Mouse (Mus musculus): ENCODE measurements around the gene Tmem135.
A peak's percentile ranks its signal among the peaks of the same experiment; 100 is the strongest.

Gene Tmem135

DNA sequence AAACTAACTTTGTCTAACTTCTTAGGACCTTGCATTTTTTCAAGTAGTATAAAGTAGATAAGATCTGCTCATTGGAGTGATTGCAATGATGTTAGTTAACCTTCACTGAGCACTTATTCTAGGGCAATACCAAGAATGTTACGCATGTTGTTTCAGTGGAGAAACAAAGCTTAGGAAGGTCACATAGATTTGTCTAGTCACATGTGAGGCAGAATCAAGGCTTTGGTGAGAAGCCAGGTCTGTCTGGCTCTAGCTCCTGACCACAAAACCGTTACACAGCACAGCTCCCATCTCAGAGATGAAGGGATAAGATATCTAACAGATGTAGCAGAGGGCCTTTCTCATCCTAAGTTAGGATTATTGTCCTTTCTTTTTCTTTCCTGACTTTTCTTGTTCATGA lies 13.4 kb downstream of the Tmem135 start:
- DNase-seq (ENCODE audit: low read depth, low spot score) = no peak

DNA sequence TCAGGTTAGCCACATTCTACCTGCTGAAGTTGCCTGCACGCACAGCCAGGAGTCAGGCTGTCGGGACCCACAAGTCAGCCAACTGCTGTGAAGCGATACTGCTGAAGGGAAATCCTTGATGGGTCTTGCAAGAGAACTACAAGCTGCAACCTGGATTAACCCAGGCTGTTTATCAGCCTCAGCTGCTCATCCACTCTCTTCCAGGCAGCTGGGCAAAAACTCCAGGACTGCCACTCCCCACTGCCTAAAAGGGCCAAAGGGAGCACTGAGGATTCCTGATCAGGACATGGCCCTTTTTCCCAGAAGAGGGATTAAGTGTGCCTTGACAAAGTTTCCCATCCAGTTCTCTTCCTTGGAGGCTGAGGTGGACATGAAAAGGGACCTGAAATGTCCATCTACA lies 15.0 kb downstream of the Tmem135 start:
- no peak for DNase-seq (ENCODE audit: low read depth, low spot score)

DNA sequence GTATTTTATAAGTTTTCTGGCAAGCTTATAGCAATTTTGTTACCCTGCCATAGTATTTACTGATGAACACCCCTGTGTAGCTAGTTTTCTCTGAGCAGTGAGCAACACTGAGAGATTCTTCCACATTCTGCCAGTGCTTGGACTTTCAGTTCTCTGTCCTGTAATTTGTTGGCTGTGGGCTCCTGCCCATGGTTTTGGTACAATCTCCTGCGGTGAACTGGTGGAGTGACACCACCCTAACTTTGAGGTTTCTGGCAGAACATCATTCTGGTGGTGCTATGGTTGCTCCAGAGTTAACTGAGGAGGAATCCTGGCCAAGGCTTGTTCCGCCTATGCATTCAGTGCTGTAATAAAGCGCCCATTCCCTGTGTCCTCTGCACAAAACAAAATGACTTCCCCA lies 21.1 kb downstream of the Tmem135 start:
- no peak for DNase-seq (ENCODE audit: low read depth, low spot score)

DNA sequence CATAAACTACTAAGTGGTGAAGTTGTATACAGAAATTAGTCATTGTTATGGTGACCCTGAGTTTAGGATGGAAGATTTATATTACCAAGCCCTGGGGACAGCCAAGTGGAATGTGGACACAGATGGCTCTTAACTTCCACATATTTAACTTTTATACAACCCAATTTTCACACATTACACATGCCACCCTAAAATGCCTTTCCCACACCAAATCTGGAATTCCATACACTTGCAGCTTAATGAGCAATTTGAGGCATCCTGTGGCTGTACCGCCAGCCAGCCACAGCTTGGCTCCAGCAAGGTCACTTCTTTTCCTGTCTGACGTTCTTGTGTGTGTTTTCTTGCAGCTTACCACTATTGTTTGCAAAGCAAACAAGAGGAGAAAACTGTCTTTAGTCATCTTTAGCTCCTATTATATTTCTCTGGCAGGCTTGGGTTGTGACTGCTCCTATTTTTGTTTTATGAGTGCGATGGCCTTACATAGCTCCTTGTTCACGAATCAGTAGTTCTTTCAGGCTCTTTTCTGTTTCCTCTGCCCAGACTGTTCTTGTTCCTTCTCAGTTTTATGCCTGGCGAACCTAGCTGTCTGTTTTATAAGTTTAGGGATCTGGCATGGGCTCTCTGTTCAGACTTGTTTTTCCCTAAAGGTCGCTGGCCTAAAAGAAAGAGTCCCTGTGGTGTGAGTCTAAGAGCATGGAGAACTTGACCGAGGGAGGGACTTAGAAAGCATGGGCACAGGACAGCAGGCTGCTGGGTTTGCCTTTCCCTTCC lies 22.9 kb downstream of the Tmem135 start:
- DNase-seq (ENCODE audit: low read depth, low spot score) = no peak

DNA sequence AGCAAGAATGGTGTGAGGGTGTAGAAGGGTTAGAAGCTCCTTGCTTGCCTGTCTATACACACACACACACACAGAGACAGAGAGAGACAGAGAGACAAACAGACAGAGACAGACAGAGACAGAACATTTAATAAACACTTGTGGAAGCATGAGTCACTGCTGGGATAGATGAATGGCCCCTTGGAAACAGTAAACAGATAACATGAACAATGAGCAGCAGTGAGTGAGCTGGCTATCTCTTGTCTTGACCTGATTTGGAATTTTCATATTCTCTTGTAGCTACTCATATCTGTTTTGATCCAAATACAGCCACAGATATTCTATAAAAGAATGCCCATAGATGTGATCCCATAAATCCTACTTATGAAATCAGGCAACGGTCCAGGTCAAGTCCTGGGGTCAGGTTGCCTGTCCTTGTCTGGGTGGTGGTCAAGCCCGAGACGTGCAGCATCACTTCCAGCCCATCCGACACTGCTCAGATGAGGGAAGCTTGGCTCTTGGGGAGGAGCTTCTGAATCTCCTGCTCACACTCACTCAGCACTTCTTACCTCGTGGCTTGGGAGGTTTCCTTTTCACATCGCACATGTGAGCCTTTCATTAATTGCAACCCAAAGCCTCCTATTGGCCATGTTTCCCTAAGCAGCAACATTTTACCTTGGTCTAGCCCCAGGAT lies 32.3 kb downstream of the Tmem135 start:
- DNase-seq (ENCODE audit: low read depth, low spot score) = no peak

DNA sequence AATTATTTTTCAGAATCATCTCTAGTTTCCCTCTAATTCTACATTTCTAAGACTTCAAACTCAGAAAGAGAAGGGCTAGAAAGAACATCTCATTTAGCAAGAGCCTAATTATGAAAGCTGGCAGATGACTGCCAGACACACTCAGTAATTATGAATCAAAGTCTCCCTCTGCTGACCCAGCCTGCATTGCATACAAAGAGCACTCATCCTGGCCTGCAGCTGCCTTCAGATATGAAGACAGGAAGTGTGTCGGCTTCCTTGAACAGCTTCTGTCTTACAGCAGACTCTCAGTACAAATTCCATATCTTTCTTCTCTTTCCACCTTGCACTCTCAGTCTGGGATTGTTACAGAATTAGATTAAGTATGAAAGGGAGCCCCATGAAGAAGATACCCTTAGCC lies 33.1 kb downstream of the Tmem135 start:
- peak; percentile 17 for DNase-seq (ENCODE audit: low read depth, low spot score)

GRCm38 (mm10) chr7:89370086-89370485 lies 33.9 kb downstream of the Tmem135 start:
- no peak for DNase-seq (ENCODE audit: low read depth, low spot score)

GRCm38 (mm10) chr7:89367643-89368042 lies 36.4 kb downstream of the Tmem135 start:
- DNase-seq (ENCODE audit: low read depth, low spot score) = no peak

DNA sequence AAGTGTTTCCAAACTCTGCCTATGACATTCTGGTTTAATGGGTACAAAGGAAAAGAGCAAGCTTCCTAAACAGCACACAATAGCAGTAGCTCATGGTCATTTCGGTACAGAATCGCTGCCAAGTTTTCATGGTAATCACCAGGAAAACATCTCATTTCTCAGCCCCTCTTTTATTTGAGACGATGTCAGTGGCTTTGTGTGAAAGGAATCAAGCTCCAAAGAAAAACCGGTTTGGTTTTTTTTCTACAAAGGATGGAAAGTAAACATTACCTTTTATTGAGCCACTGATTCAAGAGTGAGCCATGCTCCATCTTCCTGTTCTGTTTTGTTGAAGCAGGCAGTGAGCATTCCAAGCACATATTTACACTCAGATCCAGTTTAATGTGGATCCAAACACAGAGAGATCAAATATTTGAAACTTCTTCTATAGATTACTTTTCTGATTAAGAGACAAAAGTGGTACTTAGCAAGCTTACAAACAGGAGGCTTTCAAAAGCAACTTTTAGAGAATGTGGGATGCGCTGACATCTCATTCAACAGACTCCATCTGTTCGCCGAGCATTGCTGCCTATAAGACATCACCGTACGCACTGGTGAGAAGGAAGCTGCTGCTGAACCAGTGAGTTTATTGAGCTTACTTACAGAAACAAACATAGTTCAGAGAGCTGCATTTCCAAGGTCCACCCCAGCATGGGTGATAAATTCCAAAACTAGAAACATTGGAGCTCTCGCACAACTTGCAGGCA lies 38.7 kb downstream of the Tmem135 start:
- peak; percentile 35 for DNase-seq (ENCODE audit: low read depth, low spot score)

DNA sequence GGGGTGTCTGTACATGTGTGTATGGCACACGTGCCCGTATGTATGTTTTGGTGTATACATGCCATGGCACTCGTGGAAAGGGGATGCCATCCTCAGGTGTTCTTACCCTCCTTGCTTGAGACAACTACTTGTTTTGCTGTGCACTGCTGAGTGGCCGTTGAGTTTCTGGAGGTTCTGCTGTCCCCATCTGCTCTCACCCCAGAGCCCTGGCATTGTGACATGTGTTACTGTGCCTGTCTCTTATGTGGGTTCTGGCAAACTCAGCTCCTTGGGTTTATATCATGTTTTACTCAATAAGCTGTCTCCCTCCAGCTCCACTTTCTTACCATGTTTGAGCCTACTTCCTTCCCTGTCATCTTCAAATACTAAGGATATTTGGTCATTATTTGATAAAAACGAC lies 40.0 kb downstream of the Tmem135 start:
- DNase-seq (ENCODE audit: low read depth, low spot score) = no peak

GRCm38 (mm10) chr7:89356307-89356706 lies 47.7 kb downstream of the Tmem135 start:
- DNase-seq (ENCODE audit: low read depth, low spot score) = no peak

GRCm38 (mm10) chr7:89355519-89356255 lies 48.3 kb downstream of the Tmem135 start:
- no peak for DNase-seq (ENCODE audit: low read depth, low spot score)

- no peak for DNase-seq (ENCODE audit: low read depth, low spot score)
These were observed 62.0 kb downstream of the Tmem135 start for GRCm38 (mm10) chr7:89342021-89342420.

DNA sequence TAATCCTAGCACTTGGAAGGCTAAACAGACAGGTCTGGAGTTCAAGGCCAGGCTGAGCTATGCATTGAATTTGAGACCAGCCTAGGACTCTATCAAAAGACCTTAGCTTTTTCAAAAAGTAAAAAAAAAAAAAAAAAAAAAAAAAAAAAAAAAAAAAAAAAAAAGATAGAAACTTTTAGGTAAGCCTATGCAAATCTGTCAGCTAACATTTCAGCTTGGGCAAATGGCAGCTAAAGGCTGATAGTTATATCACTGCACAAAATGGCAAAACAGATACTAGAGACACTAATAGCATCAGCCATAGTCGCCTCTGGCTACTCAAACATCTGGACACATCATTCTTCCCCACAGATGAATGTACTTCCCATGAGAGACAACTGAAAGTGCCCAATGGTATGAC lies 64.2 kb downstream of the Tmem135 start:
- no peak for DNase-seq (ENCODE audit: low read depth, low spot score)

DNA sequence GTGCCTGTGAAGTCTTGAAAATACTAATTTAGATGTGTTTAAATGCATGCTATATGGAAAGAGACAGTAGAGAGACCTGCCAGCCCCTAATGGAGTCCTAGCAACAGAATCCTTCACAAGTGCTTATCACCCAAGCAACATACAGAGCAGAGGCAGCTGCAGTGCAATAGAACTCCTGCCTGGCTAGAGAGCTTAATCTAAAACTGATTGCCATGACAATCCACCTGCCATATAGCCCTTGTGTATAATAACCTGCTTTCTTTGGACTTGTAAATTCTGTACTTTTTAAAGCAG lies 64.9 kb downstream of the Tmem135 start:
- DNase-seq (ENCODE audit: low read depth, low spot score) = peak; percentile 33

GRCm38 (mm10) chr7:89338350-89339141 lies 65.5 kb downstream of the Tmem135 start:
- peak; percentile 65 for DNase-seq (ENCODE audit: low read depth, low spot score)

GRCm38 (mm10) chr7:89337711-89338349 lies 66.2 kb downstream of the Tmem135 start:
- DNase-seq (ENCODE audit: low read depth, low spot score) = peak; percentile 26

DNA sequence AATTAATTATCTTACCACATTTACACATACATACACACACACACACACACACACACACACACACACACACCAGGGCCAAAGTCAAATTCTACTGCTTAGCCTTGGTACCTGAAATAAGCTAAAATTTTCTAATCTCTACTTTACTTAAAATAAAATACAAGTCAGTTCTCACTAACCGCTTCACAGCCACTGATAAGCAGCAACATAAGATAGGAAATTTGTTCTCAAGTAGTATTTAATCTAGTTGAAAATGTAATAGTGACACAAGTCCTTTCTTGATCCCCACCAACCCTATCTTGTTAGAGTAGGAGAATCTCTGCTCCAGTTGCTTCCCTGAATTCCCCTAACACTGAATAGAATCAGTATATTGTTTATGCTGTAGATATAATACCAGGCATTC lies 67.6 kb downstream of the Tmem135 start:
- no peak for DNase-seq (ENCODE audit: low read depth, low spot score)

DNA sequence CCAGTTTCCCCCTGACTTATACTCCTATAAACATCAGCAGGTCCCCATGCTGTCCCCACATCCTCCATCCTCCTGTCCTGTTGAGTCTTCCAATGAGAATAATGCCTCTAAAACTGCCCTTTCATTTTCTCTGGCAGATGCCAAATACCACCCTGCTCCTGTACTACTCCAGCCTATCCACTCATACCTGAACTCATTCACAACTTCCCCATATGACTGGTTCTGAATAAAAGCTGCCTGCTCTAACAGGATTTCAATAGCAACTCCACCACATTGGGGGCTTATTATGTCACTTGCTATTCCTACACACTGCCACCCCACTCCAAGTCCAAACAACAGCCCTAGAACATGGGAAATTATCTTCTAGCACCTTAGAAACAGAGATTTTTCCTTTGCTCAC lies 68.7 kb downstream of the Tmem135 start:
- no peak for DNase-seq (ENCODE audit: low read depth, low spot score)

GRCm38 (mm10) chr7:89329896-89330295 lies 74.1 kb downstream of the Tmem135 start:
- no peak for DNase-seq (ENCODE audit: low read depth, low spot score)

DNA sequence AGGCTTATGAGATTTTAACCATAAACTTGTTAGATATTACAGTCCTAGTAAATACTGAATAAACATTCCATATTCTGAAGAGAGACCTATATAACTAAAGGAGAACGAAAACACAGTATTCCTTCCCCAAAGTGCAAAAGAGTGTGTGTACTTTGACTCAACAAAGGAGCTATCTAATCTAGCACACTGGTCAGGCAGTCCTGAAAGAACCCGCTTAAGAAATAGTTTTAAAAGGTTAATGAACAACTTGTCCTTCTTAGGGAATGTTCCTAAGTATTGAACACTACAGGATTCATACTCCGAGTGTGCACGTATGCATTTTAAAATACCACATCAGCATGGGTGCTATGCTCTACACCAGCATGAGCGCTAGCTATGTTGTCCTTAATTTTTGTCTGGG lies 76.3 kb downstream of the Tmem135 start:
- no peak for DNase-seq (ENCODE audit: low read depth, low spot score)
